Comparison of ENCODE assay signal across 19 mouse cellular contexts in the genomic region with DNA sequence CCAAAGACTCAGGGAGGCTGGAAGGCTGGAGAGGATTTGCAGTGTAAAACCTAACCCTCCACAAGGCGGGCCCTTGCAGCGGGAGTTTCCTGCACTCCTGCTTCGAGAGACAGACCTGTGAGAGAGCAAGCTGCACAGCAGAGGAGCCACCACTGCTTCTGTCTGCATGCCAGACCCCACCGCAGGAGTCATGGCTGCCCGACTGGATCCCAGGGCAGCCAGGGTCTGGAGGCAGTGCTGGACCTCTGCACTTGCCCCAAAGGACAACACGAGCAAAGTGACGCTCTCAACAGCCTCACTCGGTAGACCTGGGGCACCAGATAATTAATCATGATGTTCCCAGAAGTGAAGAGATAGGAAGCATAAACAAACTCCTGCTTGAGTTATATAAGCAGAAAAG.
DNase-seq lines count a peak whose midpoint lies in the region; ATAC-seq and TF ChIP-seq lines count a peak whose summit lies in the region.
"Had no signal": no experiment of that assay in that cellular context is flagged by ENCODE, and none has a peak within 500 bp of the region (broad histone marks: within the 10 kb centered on the region; RNA-seq: fewer than 3 reads in every experiment).

No protein-coding gene starts in this region.

- no peaks in the 10 kb centered on the region for H3K9me3 ChIP-seq in hindbrain, embryonic 15.5 days
- no peaks in the 10 kb centered on the region for H3K9me3 ChIP-seq in hindbrain, embryonic 16.5 days (ENCODE audit: control insufficient read depth, low read length)
- H3K9me3 ChIP-seq in lung, embryonic 14.5 days (ENCODE audit: low read depth, low read length), result no peaks in the 10 kb centered on the region
- H3K9me3 ChIP-seq: forebrain, embryonic 12.5 days; forebrain, embryonic 15.5 days; heart, embryonic 13.5 days; hindbrain, embryonic 12.5 days had no signal

- H3K36me3 ChIP-seq in hindbrain, embryonic 15.5 days, result no peaks in the 10 kb centered on the region
- H3K36me3 ChIP-seq in hindbrain, embryonic 16.5 days (ENCODE audit: control insufficient read depth, insufficient read depth, low read length), result no peaks in the 10 kb centered on the region
- 0 out of 2 replicates have a peak, but pooled peaks cover 6% of the 10 kb centered on the region for H3K36me3 ChIP-seq in lung, embryonic 14.5 days (ENCODE audit: insufficient read depth)
- H3K36me3 ChIP-seq: forebrain, embryonic 15.5 days; hindbrain, embryonic 12.5 days had no signal

- peaks cover 26% of the 10 kb centered on the region for H3K4me1 ChIP-seq in hindbrain, embryonic 15.5 days (replicated peaks)
- peaks cover 10% of the 10 kb centered on the region for H3K4me1 ChIP-seq in hindbrain, embryonic 16.5 days (ENCODE audit: control insufficient read depth, insufficient read depth, low read depth, low read length)
- 0 out of 2 replicates have a peak, but pooled peaks cover 3% of the 10 kb centered on the region for H3K4me1 ChIP-seq in lung, embryonic 14.5 days (ENCODE audit: insufficient read depth)

- TF ChIP-seq CTCF in lung, embryonic 14.5 days (IDR thresholded peaks at IDR 0.05; ENCODE audit: low read depth), result no peak

- no peak for ATAC-seq in hindbrain, embryonic 15.5 days (ENCODE audit: low FRiP score, low read depth)
- no peak for ATAC-seq in hindbrain, embryonic 16.5 days
- ATAC-seq in lung, embryonic 14.5 days (ENCODE audit: insufficient read depth), result peak; percentile 75
- ATAC-seq: inflammation-experienced regulatory T-cells, adult 6 months; intestine, embryonic 16.5 days had no signal

- 66% methylated on average over 8 of the region's 8 CpGs for WGBS in hindbrain, embryonic 15.5 days
- WGBS in hindbrain, embryonic 16.5 days, result 67% methylated on average over 8 of the region's 8 CpGs
- WGBS in lung, embryonic 14.5 days, result 20% methylated on average over 8 of the region's 8 CpGs

- H3K27ac ChIP-seq in hindbrain, embryonic 15.5 days (replicated peaks), result 0 out of 2 replicates have a peak overlapping the region, but pooled peaks have one; percentile 25
- no peak overlapping the region for H3K27ac ChIP-seq in hindbrain, embryonic 16.5 days (ENCODE audit: low read depth, low read length)
- no peak overlapping the region for H3K27ac ChIP-seq in lung, embryonic 14.5 days (ENCODE audit: low read depth)
- H3K27ac ChIP-seq: forebrain, embryonic 12.5 days; forebrain, embryonic 15.5 days; heart, embryonic 13.5 days; hindbrain, embryonic 12.5 days had no signal

- H3K9ac ChIP-seq in hindbrain, embryonic 15.5 days, result no peak overlapping the region
- no peak overlapping the region for H3K9ac ChIP-seq in hindbrain, embryonic 16.5 days (ENCODE audit: low read depth, low read length)
- no peak overlapping the region for H3K9ac ChIP-seq in lung, embryonic 14.5 days
- H3K9ac ChIP-seq: forebrain, embryonic 12.5 days; forebrain, embryonic 15.5 days; heart, embryonic 13.5 days; hindbrain, embryonic 12.5 days had no signal

- H3K4me3 ChIP-seq in hindbrain, embryonic 15.5 days, result no peak overlapping the region
- no peak overlapping the region for H3K4me3 ChIP-seq in hindbrain, embryonic 16.5 days (ENCODE audit: low read length)
- no peak overlapping the region for H3K4me3 ChIP-seq in lung, embryonic 14.5 days (ENCODE audit: low read depth, low read length)
- H3K4me3 ChIP-seq: forebrain, embryonic 12.5 days; forebrain, embryonic 15.5 days; heart, embryonic 13.5 days; hindbrain, embryonic 12.5 days had no signal

- H3K27me3 ChIP-seq in hindbrain, embryonic 15.5 days, result no peaks in the 10 kb centered on the region
- no peaks in the 10 kb centered on the region for H3K27me3 ChIP-seq in hindbrain, embryonic 16.5 days (replicated peaks; ENCODE audit: control insufficient read depth, insufficient read depth, low read length)
- H3K27me3 ChIP-seq in lung, embryonic 14.5 days (ENCODE audit: insufficient read depth, low read length), result no peaks in the 10 kb centered on the region
- H3K27me3 ChIP-seq: forebrain, embryonic 12.5 days; forebrain, embryonic 15.5 days; heart, embryonic 13.5 days; hindbrain, embryonic 12.5 days had no signal

- no peak overlapping the region for H3K4me2 ChIP-seq in hindbrain, embryonic 15.5 days
- H3K4me2 ChIP-seq in hindbrain, embryonic 16.5 days (ENCODE audit: low read length), result no peak overlapping the region
- H3K4me2 ChIP-seq in lung, embryonic 14.5 days, result no peak overlapping the region
- H3K4me2 ChIP-seq: forebrain, embryonic 12.5 days; forebrain, embryonic 15.5 days; heart, embryonic 13.5 days; hindbrain, embryonic 12.5 days had no signal

- peak; percentile 25 to 48 for DNase-seq in cerebellum, postnatal 10 days
- DNase-seq in cerebellum, adult 11 months, result no peak
- DNase-seq in lung, embryonic 14.5 days, result peak; percentile 38
- DNase-seq in lung, postnatal 14 days, result no peak
- peak; percentile 53 for DNase-seq in yolk sac, embryonic 10.5 days (ENCODE audit: low spot score)
- no peak for DNase-seq in urinary bladder, postnatal 14 days (ENCODE audit: low spot score)
- DNase-seq: adrenal gland, adult 2 months; adrenal gland, postnatal 14 days; cerebellum, adult 9-11 months; gastrocnemius, postnatal 25 days; heart, adult 18-20 months had no signal

Comparison
In these comparisons a context has a peak if more than half of its experiments do, and no peak if none do; other contexts are left out.
1. DNase-seq: peak in cerebellum, postnatal 10 days (2 of 2), lung, embryonic 14.5 days (single experiment) and yolk sac, embryonic 10.5 days (single experiment); none in cerebellum, adult 11 months (single experiment), lung, postnatal 14 days (single experiment) and urinary bladder, postnatal 14 days (single experiment).